Mouse (Mus musculus): ENCODE results near the gene Pogz.

- TF ChIP-seq CTCF (IDR thresholded peaks at IDR 0.05; ENCODE audit: extremely low read depth, insufficient read depth, low read length) (no peak), POLR2A (IDR thresholded peaks at IDR 0.05; ENCODE audit: extremely low read depth, insufficient read depth, low read length) (no peak)
Measured at GRCm38 (mm10) chr3:94813651-94814050, 23.7 kb upstream of the Pogz start.

Data from cortical plate, adult 2 months (tissue).